Comparison of ENCODE assay signal across 29 mouse cellular contexts in genomic region chr16:43256191-43256899, GRCm38 (mm10).
A peak's percentile ranks its signal among the peaks of the same experiment; 100 is the strongest.
DNase-seq lines count a peak whose midpoint lies in the region; ATAC-seq and TF ChIP-seq lines count a peak whose summit lies in the region.
"Had no signal": no experiment of that assay in that cellular context is flagged by ENCODE, and none has a peak within 500 bp of the region (broad histone marks: within the 10 kb centered on the region; RNA-seq: fewer than 3 reads in every experiment).

No protein-coding gene starts in this region.

- TF ChIP-seq CTCF in CH12.LX (conservative IDR thresholded peaks at IDR 0.05 in 1 of 2, IDR thresholded peaks at IDR 0.05 in 1 of 2; ENCODE audit: low read depth in 2 of 2, low read length in 2 of 2), result no peak

- WGBS in kidney, embryonic 14.5 days, result 60% methylated on average over 3 of the region's 3 CpGs
- whole genome bisulfite sequencing in kidney, embryonic 16.5 days, result 60% methylated on average over 3 of the region's 3 CpGs

- dilution Hi-C loops in CH12.LX (cut with MboI; ENCODE audit: extremely low pct_ligation_motif_present, extremely low pct_unique_long_range_greater_than_20kb, low sequenced_read_pairs), result no loop called here

- ATAC-seq in kidney, embryonic 14.5 days (ENCODE audit: low FRiP score, low TSS enrichment), result 0 out of 2 replicates have a peak, but pooled peaks have one; percentile 66
- no peak for ATAC-seq in kidney, embryonic 16.5 days (ENCODE audit: low FRiP score, low TSS enrichment)
- ATAC-seq: CD4-positive, CD25-positive, alpha-beta regulatory T cell, adult 4 months; forebrain, embryonic 15.5 days; midbrain, embryonic 16.5 days had no signal

- no peaks in the 10 kb centered on the region for H3K27me3 ChIP-seq in kidney, embryonic 14.5 days (ENCODE audit: control insufficient read depth, insufficient read depth, low read length)
- no peaks in the 10 kb centered on the region for H3K27me3 ChIP-seq in kidney, embryonic 16.5 days (ENCODE audit: insufficient read depth, low read length)
- H3K27me3 ChIP-seq in CH12.LX (replicated peaks) (no peaks in the 10 kb centered on the region), myocyte (ENCODE audit: control insufficient read depth, insufficient read depth, insufficient read length) (no peaks in the 10 kb centered on the region)
- H3K27me3 ChIP-seq: embryonic facial prominence, embryonic 13.5 days; forebrain, embryonic 15.5 days; heart, embryonic 13.5 days; hindbrain, embryonic 12.5 days; limb, embryonic 15.5 days; neural tube, embryonic 15.5 days had no signal

- TF ChIP-seq POLR2A in CH12.LX (IDR thresholded peaks at IDR 0.05; ENCODE audit: low read depth, low read length) (no peak), myocyte (IDR thresholded peaks at IDR 0.05; ENCODE audit: insufficient read length, low read depth) (no peak)

- H3K4me1 ChIP-seq in kidney, embryonic 14.5 days (ENCODE audit: control insufficient read depth, insufficient read depth, low read length), result 0 out of 2 replicates have a peak, but pooled peaks cover 7% of the 10 kb centered on the region
- H3K4me1 ChIP-seq in kidney, embryonic 16.5 days (ENCODE audit: insufficient read depth, low read length), result peaks cover 7% of the 10 kb centered on the region
- peaks cover 9 to 31% of the 10 kb centered on the region in 2 experiments for H3K4me1 ChIP-seq in CH12.LX (ENCODE audit: control insufficient read depth in 1 of 2, insufficient read depth in 2 of 2)
- H3K4me1 ChIP-seq: embryonic facial prominence, embryonic 13.5 days; forebrain, embryonic 15.5 days; hindbrain, embryonic 12.5 days; limb, embryonic 15.5 days; neural tube, embryonic 15.5 days had no signal

- H3K36me3 ChIP-seq in kidney, embryonic 14.5 days (ENCODE audit: control insufficient read depth, insufficient read depth, low read length), result no peaks in the 10 kb centered on the region
- H3K36me3 ChIP-seq in kidney, embryonic 16.5 days (ENCODE audit: insufficient read depth, low read length), result no peaks in the 10 kb centered on the region
- H3K36me3 ChIP-seq in CH12.LX (replicated peaks in 1 of 2; ENCODE audit: control insufficient read depth in 1 of 2, insufficient read depth in 1 of 2, low read length in 1 of 2), result no peaks in the 10 kb centered on the region
- H3K36me3 ChIP-seq in myocyte (ENCODE audit: control insufficient read depth, insufficient read depth), result no peaks in the 10 kb centered on the region
- H3K36me3 ChIP-seq: embryonic facial prominence, embryonic 13.5 days; forebrain, embryonic 15.5 days; heart, embryonic 13.5 days; hindbrain, embryonic 12.5 days; limb, embryonic 15.5 days; neural tube, embryonic 15.5 days had no signal

- peak; percentile 11 for DNase-seq in gastrocnemius, adult 18-20 months (ENCODE audit: low spot score)
- no peak for DNase-seq in gastrocnemius, postnatal 4 days (ENCODE audit: low spot score in 2 of 2)
- DNase-seq in CH12.LX (ENCODE audit: extremely low read depth), result no peak
- no peak for DNase-seq in yolk sac, embryonic 10.5 days (ENCODE audit: low spot score)
- DNase-seq: adrenal gland, adult 8-10 months; cerebellum, adult 11-12 months; cerebellum, postnatal 14 days; gastrocnemius, postnatal 36 days; heart, postnatal 14 days; kidney, adult 11 months; layer of hippocampus, adult 9-11 months; left cerebral cortex, postnatal 4 days; lung, embryonic 14.5 days; lung, postnatal 4 days; thymus, adult 18-20 months; thymus, postnatal 36 days had no signal

- in situ Hi-C loops in CH12.LX (cut with MboI; ENCODE audit: low pct_ligation_motif_present, low pct_unique_long_range_greater_than_20kb, low sequenced_read_pairs), result no loop called here

- no peak overlapping the region for H3K4me3 ChIP-seq in kidney, embryonic 14.5 days (ENCODE audit: low read length)
- H3K4me3 ChIP-seq in kidney, embryonic 16.5 days (ENCODE audit: low read length), result no peak overlapping the region
- no peak overlapping the region for H3K4me3 ChIP-seq in CH12.LX (replicated peaks in 1 of 3; ENCODE audit: low read depth in 2 of 3, low read length in 2 of 3, poor library complexity in 1 of 3)
- H3K4me3 ChIP-seq in myocyte, result no peak overlapping the region
- H3K4me3 ChIP-seq: embryonic facial prominence, embryonic 13.5 days; forebrain, embryonic 15.5 days; heart, embryonic 13.5 days; hindbrain, embryonic 12.5 days; left cerebral cortex, adult 2 months; limb, embryonic 15.5 days; neural tube, embryonic 15.5 days had no signal

- H3K79me2 ChIP-seq in CH12.LX (replicated peaks; ENCODE audit: control insufficient read depth, extremely low read depth, insufficient read depth, poor library complexity, severe bottlenecking), result no peaks in the 10 kb centered on the region
- no peaks in the 10 kb centered on the region for H3K79me2 ChIP-seq in myocyte (ENCODE audit: control insufficient read depth, insufficient read depth)

- H3ac ChIP-seq in myocyte (ENCODE audit: control insufficient read depth, insufficient read length), result no peak overlapping the region

- no peak overlapping the region for H3K9ac ChIP-seq in kidney, embryonic 14.5 days (ENCODE audit: low read depth, low read length)
- H3K9ac ChIP-seq in kidney, embryonic 16.5 days (replicated peaks; ENCODE audit: low read length), result no peak overlapping the region
- H3K9ac ChIP-seq in CH12.LX (ENCODE audit: insufficient read depth, low read depth), result no peak overlapping the region
- H3K9ac ChIP-seq: embryonic facial prominence, embryonic 13.5 days; forebrain, embryonic 15.5 days; heart, embryonic 13.5 days; hindbrain, embryonic 12.5 days; limb, embryonic 15.5 days; liver, embryonic 14.5 days; lung, embryonic 14.5 days; neural tube, embryonic 15.5 days had no signal

- no peaks in the 10 kb centered on the region for H3K9me3 ChIP-seq in kidney, embryonic 14.5 days (ENCODE audit: control insufficient read depth, low read length)
- no peaks in the 10 kb centered on the region for H3K9me3 ChIP-seq in kidney, embryonic 16.5 days (ENCODE audit: low read length)
- no peaks in the 10 kb centered on the region for H3K9me3 ChIP-seq in CH12.LX (replicated peaks; ENCODE audit: low read length)
- H3K9me3 ChIP-seq: embryonic facial prominence, embryonic 13.5 days; forebrain, embryonic 15.5 days; heart, embryonic 13.5 days; hindbrain, embryonic 12.5 days; limb, embryonic 15.5 days; neural tube, embryonic 15.5 days had no signal

- H3K27ac ChIP-seq in kidney, embryonic 14.5 days (ENCODE audit: low read depth, low read length), result no peak overlapping the region
- no peak overlapping the region for H3K27ac ChIP-seq in kidney, embryonic 16.5 days (ENCODE audit: low read length)
- H3K27ac ChIP-seq in CH12.LX (ENCODE audit: insufficient read depth, low read depth), result no peak overlapping the region
- H3K27ac ChIP-seq: embryonic facial prominence, embryonic 13.5 days; forebrain, embryonic 15.5 days; heart, embryonic 13.5 days; hindbrain, embryonic 12.5 days; left cerebral cortex, adult 2 months; limb, embryonic 15.5 days; liver, embryonic 14.5 days; neural tube, embryonic 15.5 days had no signal

- no peak for TF ChIP-seq EP300 in CH12.LX (IDR thresholded peaks at IDR 0.05; ENCODE audit: low read length)

- no peak overlapping the region for H3K4me2 ChIP-seq in kidney, embryonic 14.5 days (replicated peaks; ENCODE audit: low read depth, low read length)
- no peak overlapping the region for H3K4me2 ChIP-seq in kidney, embryonic 16.5 days (replicated peaks; ENCODE audit: low read depth, low read length)
- 0 out of 2 replicates have a peak overlapping the region, but pooled peaks have one; percentile 11 for H3K4me2 ChIP-seq in CH12.LX (ENCODE audit: insufficient read depth, low read depth, poor library complexity, severe bottlenecking)
- peak overlapping the region; percentile 20 for H3K4me2 ChIP-seq in myocyte (ENCODE audit: low read depth)
- H3K4me2 ChIP-seq: embryonic facial prominence, embryonic 13.5 days; forebrain, embryonic 15.5 days; heart, embryonic 13.5 days; hindbrain, embryonic 12.5 days; limb, embryonic 15.5 days; lung, embryonic 14.5 days; neural tube, embryonic 15.5 days had no signal

- no peak for TF ChIP-seq RAD21 in CH12.LX (IDR thresholded peaks at IDR 0.05; ENCODE audit: low read depth, low read length)

TF ChIP-seq in CH12.LX, 34 proteins besides CTCF, POLR2A, EP300 and RAD21:
- 0 out of 2 replicates have a peak, but pooled peaks have one; percentile 16 for TF ChIP-seq MAFK (IDR thresholded peaks at IDR 0.05; ENCODE audit: insufficient replicate concordance, low read length)
- TF ChIP-seq ZNF384 (IDR thresholded peaks at IDR 0.05; ENCODE audit: low read depth, low read length), result no peak
- peak; percentile 58 for TF ChIP-seq ETS1 (conservative IDR thresholded peaks at IDR 0.05; ENCODE audit: low read depth, low read length)
- TF ChIP-seq TCF12 (IDR thresholded peaks at IDR 0.05; ENCODE audit: low read depth, low read length), result 0 out of 2 replicates have a peak, but pooled peaks have one; percentile 25
- TF ChIP-seq ZC3H11A (IDR thresholded peaks at IDR 0.05; ENCODE audit: low read depth, low read length), result no peak
- peak; percentile 71 for TF ChIP-seq MEF2A (IDR thresholded peaks at IDR 0.05; ENCODE audit: borderline replicate concordance, low read depth, low read length)

TF ChIP-seq in myocyte, 11 proteins besides CTCF, POLR2A, EP300 and RAD21:
- TF ChIP-seq TCF3 (IDR thresholded peaks at IDR 0.05; ENCODE audit: insufficient read length, low read depth) (no peak), MYOG (IDR thresholded peaks at IDR 0.05; ENCODE audit: control insufficient read depth in 1 of 3, insufficient read depth in 1 of 3, insufficient read length in 2 of 3, low read depth in 2 of 3) (peak in 1 of 3 experiments; percentile 56), POLR2AphosphoS2 (IDR thresholded peaks at IDR 0.05; ENCODE audit: insufficient read length, low read depth) (no peak), CEBPB (IDR thresholded peaks at IDR 0.05; ENCODE audit: insufficient read depth, poor library complexity, severe bottlenecking) (no peak), TCF12 (IDR thresholded peaks at IDR 0.05; ENCODE audit: insufficient read depth, poor library complexity, severe bottlenecking) (peak; percentile 18), E2F4 (IDR thresholded peaks at IDR 0.05; ENCODE audit: insufficient read depth) (no peak), SRF (IDR thresholded peaks at IDR 0.05; ENCODE audit: control insufficient read depth, insufficient read length, low read depth) (no peak), MAX (IDR thresholded peaks at IDR 0.05; ENCODE audit: low read depth) (no peak), MYOD1 (IDR thresholded peaks at IDR 0.05; ENCODE audit: control insufficient read depth in 1 of 3, insufficient read length in 2 of 3, low read depth in 2 of 3) (peak in 2 of 3 experiments; percentile 46 to 49), REST (IDR thresholded peaks at IDR 0.05; ENCODE audit: insufficient read depth, insufficient read length) (no peak), USF1 (IDR thresholded peaks at IDR 0.05; ENCODE audit: low read depth) (no peak)

Comparison
In these comparisons a context has a peak if more than half of its experiments do, and no peak if none do; other contexts are left out.
1. H3K4me2 ChIP-seq: peak in CH12.LX (single experiment) and myocyte (single experiment); none in kidney, embryonic 14.5 days (single experiment) and kidney, embryonic 16.5 days (single experiment).